Mouse (Mus musculus): ENCODE measurements at regions not wholly inside any gene's neighbourhood (a gene's known extent, or its start where the extent isn't known, plus 50 kb on each side); places are given as distances from the start of the nearest gene placed in this dataset.

DNA sequence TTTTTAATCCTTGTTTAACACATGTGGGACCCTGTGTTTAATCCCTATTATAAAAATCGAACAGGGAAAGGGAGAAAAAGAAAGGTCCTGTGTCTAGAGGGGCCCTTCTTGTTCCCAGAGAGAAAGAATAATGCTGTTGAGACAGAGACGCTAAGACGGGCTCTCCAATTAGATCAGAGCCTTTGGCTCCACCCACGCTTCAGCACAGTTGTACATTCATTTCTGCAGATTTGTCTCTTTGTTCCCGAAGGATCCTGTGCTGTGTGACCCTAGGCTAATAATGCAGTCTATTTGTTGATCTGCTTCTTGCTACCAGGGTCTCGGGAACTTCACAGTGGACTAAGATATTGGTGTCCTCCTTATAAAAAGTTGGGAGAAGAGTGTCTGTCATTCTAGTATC lies 92.0 kb downstream of the Cdc5l start:
- Histone ChIP-seq H3K27me3 (ENCODE audit: control insufficient read depth) (no peaks in the 10 kb centered on the region), H3K4me3 (replicated peaks) (no peak overlapping the region), H3K36me3 (ENCODE audit: control insufficient read depth) (no peaks in the 10 kb centered on the region), H3K9me3 (ENCODE audit: control insufficient read depth, low read length) (no peaks in the 10 kb centered on the region), H3K4me1 (ENCODE audit: control insufficient read depth) (no peaks in the 10 kb centered on the region)
- no peak for TF ChIP-seq GATA1 (IDR thresholded peaks at IDR 0.05; ENCODE audit: low read length)
- TF ChIP-seq TAL1 (IDR thresholded peaks at IDR 0.05; ENCODE audit: low read length) = no peak

DNA sequence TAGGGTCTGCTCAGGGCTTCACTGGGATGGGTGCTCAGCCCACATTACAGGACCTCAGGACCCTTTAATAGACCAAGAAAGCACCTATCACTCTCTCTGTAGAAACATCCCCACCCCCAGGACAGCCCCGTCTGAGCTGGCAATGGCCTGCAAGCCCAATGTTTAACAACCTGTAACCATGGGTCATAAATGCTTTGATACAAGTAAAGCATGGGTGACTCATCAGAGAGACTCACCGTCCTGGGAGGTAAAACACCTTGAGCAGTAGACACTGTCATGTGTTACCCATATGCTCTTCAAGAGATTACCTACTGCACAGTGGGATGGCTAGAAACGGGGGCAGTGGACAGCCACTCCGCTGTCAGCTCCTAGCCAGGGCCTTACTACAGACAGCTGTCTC lies 92.7 kb downstream of the Cdc5l start:
- H3K9me3 ChIP-seq (ENCODE audit: control insufficient read depth, low read length) = no peaks in the 10 kb centered on the region
- no peaks in the 10 kb centered on the region for H3K36me3 ChIP-seq (ENCODE audit: control insufficient read depth)
- TF ChIP-seq TAL1 (IDR thresholded peaks at IDR 0.05; ENCODE audit: low read length) (no peak), GATA1 (IDR thresholded peaks at IDR 0.05; ENCODE audit: low read length) (no peak)
- no peaks in the 10 kb centered on the region for H3K27me3 ChIP-seq (ENCODE audit: control insufficient read depth)
- H3K4me1 ChIP-seq (ENCODE audit: control insufficient read depth) = no peaks in the 10 kb centered on the region
- no peak overlapping the region for H3K4me3 ChIP-seq (replicated peaks)

DNA sequence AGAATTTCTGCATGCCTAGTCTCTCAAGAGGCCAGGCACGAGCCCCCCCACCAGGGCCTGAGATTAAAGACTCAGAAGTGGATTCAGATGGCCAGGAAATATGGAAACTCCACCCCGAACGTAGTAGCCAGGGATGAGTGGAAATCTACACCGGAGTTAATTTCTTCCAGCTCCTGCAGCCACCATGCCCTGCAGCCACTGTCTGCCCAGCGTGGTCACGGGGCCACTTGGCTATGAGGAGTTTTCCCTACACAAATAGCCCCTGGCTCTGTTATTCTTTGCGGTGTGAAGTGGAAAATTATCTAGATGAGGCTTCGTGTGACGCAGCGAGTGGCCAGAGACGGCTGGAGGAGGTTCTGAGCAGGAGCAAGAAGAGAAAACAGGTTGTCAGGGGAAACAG lies 94.3 kb downstream of the Cdc5l start:
- no peaks in the 10 kb centered on the region for H3K27me3 ChIP-seq (ENCODE audit: control insufficient read depth)
- H3K36me3 ChIP-seq (ENCODE audit: control insufficient read depth) = no peaks in the 10 kb centered on the region
- H3K9me3 ChIP-seq (ENCODE audit: control insufficient read depth, low read length) = no peaks in the 10 kb centered on the region
- TF ChIP-seq TAL1 (IDR thresholded peaks at IDR 0.05; ENCODE audit: low read length) (no peak), GATA1 (IDR thresholded peaks at IDR 0.05; ENCODE audit: low read length) (no peak)
- no peak overlapping the region for H3K4me3 ChIP-seq (replicated peaks)
- no peaks in the 10 kb centered on the region for H3K4me1 ChIP-seq (ENCODE audit: control insufficient read depth)

DNA sequence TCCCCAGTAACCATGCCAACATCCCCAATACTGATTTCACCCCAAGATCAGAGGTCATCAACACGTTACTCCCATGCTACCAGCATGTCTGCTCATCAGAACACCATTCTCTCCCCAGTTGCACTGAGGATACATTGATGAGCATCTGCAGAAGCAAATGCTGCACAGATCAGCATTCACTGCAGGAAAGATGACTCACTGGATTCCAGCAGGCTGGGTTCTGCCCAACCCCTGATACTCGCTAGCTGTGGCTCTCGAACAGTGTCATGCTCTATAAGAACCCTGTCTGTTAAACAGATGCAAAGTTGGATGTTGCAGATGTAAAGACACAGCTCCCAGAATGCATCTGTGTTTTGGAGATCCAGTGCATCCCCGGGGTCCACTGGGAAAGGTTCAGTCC lies 95.5 kb downstream of the Cdc5l start:
- H3K4me3 ChIP-seq (replicated peaks) = no peak overlapping the region
- H3K9me3 ChIP-seq (ENCODE audit: control insufficient read depth, low read length) = no peaks in the 10 kb centered on the region
- no peaks in the 10 kb centered on the region for H3K36me3 ChIP-seq (ENCODE audit: control insufficient read depth)
- no peaks in the 10 kb centered on the region for H3K27me3 ChIP-seq (ENCODE audit: control insufficient read depth)
- no peaks in the 10 kb centered on the region for H3K4me1 ChIP-seq (ENCODE audit: control insufficient read depth)
- TF ChIP-seq GATA1 (IDR thresholded peaks at IDR 0.05; ENCODE audit: low read length) (no peak), TAL1 (IDR thresholded peaks at IDR 0.05; ENCODE audit: low read length) (no peak)

DNA sequence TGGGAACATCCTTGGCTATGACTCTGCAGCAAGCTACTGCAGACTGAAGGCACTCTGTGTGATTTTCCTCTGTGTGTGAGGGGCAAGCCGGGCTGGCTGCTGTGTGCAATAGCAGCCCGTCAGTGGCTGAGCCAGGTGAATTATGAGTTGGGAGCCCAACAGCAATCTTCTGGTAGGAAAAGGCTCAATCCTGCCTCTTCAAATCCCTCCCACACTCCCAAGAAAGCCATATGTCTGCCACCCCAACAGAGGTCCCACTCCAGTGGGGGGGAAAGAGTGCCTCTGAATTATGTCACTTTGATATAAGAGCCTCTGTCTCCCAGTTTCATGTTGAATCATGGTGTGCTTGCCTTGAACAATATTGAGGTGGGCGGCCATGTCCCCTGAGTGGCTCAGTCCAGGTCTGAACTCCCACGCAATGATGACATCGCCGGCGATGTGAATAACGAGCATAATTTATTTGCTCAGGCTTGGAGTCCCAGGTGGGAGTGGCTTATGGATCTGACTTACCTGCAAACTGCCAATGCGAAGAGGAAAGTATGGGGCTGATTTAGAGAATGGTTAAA lies 97.9 kb downstream of the Cdc5l start:
- no peaks in the 10 kb centered on the region for H3K4me1 ChIP-seq (ENCODE audit: control insufficient read depth)
- H3K9me3 ChIP-seq (ENCODE audit: control insufficient read depth, low read length) = no peaks in the 10 kb centered on the region
- no peak overlapping the region for H3K4me3 ChIP-seq (replicated peaks)
- no peaks in the 10 kb centered on the region for H3K36me3 ChIP-seq (ENCODE audit: control insufficient read depth)
- no peaks in the 10 kb centered on the region for H3K27me3 ChIP-seq (ENCODE audit: control insufficient read depth)
- TF ChIP-seq TAL1 (IDR thresholded peaks at IDR 0.05; ENCODE audit: low read length) (no peak), GATA1 (IDR thresholded peaks at IDR 0.05; ENCODE audit: low read length) (no peak)

DNA sequence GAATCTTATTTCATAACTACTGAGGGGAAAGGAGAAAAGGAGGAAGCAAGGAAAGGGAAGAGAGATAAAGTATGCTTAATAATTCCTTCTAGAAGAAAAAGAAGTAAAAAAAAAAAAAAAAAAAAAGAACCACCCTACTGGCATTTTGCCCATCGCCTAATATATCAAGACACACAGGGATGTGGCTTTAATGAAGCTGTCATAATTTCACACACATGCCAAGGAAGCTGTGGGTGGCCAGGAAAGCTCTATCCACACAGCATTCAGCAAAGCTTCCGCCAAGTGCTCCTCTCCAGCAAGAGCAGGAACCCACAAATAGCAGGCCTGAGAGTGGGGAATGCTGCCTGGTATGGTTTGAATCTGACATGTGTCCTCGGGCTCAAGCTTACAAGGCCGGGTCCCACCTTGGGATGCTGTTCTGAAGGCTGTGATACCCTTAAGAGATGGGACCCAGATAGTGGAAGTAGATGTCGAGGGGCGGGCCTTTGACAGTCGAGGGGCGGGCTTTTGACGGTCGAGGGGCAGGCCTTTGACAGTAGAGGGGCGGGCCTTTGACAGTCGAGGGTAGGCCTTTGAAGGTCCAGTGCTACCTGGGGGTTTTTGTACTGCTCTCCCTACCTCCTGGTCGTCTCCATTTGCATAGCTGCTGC lies 98.7 kb downstream of the Cdc5l start:
- no peak for TF ChIP-seq GATA1 (IDR thresholded peaks at IDR 0.05; ENCODE audit: low read length)
- TF ChIP-seq TAL1 (IDR thresholded peaks at IDR 0.05; ENCODE audit: low read length) = no peak
- Histone ChIP-seq H3K9me3 (ENCODE audit: control insufficient read depth, low read length) (no peaks in the 10 kb centered on the region), H3K4me3 (replicated peaks) (no peak overlapping the region), H3K4me1 (ENCODE audit: control insufficient read depth) (no peaks in the 10 kb centered on the region), H3K27me3 (ENCODE audit: control insufficient read depth) (no peaks in the 10 kb centered on the region), H3K36me3 (ENCODE audit: control insufficient read depth) (no peaks in the 10 kb centered on the region)

DNA sequence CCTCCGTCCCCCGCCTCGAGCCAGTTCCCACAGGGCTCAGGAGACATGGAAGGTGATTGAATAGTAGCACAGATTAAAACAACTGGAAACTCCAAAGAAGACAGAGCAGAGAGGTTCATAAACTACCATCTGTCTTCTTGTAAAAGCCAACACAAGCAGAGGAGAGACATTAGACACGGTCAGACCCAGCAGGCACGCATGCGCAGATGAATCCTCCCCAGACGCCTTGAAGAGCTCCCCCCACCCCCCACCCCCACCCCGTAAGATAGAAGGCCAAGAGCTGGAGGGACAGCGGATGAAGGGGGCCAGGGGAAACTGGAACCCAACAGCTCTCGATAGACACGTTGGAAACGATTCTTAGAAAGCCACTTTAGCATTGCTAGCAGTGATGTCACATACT lies 101.2 kb downstream of the Cdc5l start:
- H3K36me3 ChIP-seq (ENCODE audit: control insufficient read depth) = no peaks in the 10 kb centered on the region
- H3K9me3 ChIP-seq (ENCODE audit: control insufficient read depth, low read length) = no peaks in the 10 kb centered on the region
- H3K4me3 ChIP-seq (replicated peaks) = no peak overlapping the region
- no peaks in the 10 kb centered on the region for H3K27me3 ChIP-seq (ENCODE audit: control insufficient read depth)
- no peak for TF ChIP-seq GATA1 (IDR thresholded peaks at IDR 0.05; ENCODE audit: low read length)
- TF ChIP-seq TAL1 (IDR thresholded peaks at IDR 0.05; ENCODE audit: low read length) = no peak
- no peaks in the 10 kb centered on the region for H3K4me1 ChIP-seq (ENCODE audit: control insufficient read depth)

DNA sequence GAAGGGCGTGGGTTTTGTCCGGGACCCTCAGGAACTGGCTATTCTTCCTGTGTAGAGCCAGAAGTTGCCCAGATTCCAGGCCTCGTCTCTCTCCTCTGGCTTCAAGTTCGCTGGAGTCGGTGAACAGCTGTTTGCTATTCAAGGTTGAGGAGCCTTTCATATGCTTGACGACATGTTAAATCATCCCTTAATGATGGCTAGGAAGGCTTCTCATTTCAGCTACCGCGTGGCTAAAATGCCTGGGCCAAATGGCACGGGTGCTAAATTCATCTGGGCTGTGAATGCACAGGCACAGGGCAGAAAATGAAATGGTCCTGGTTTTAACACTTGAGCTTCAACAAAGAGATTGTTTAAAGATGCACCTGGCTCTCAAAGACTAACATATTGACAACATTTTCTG lies 104.3 kb downstream of the Cdc5l start:
- H3K36me3 ChIP-seq (ENCODE audit: control insufficient read depth) = no peaks in the 10 kb centered on the region
- no peaks in the 10 kb centered on the region for H3K9me3 ChIP-seq (ENCODE audit: control insufficient read depth, low read length)
- no peaks in the 10 kb centered on the region for H3K27me3 ChIP-seq (ENCODE audit: control insufficient read depth)
- no peak overlapping the region for H3K4me3 ChIP-seq (replicated peaks)
- TF ChIP-seq TAL1 (IDR thresholded peaks at IDR 0.05; ENCODE audit: low read length) (no peak), GATA1 (IDR thresholded peaks at IDR 0.05; ENCODE audit: low read length) (no peak)
- H3K4me1 ChIP-seq (ENCODE audit: control insufficient read depth) = no peaks in the 10 kb centered on the region

DNA sequence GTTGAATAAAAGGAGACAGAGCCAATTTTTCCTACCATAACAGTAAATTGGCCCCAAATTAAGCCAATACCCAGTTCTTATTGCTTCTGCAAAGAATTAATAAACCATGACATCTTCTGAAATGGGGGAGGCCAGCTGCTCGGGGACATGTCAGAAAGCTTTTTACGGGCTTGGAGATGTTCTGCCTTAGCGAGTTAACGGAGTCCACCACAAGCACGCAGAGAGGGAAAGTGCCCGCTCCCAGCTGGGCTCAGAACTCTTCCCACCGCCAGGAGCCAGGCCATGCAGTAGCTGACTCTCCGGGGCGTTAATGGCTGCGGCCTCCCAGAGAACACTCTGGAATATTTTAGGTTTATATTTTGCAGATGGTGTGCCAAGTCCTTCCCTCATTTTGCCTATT lies 106.8 kb downstream of the Cdc5l start:
- no peaks in the 10 kb centered on the region for H3K36me3 ChIP-seq (ENCODE audit: control insufficient read depth)
- H3K4me1 ChIP-seq (ENCODE audit: control insufficient read depth) = no peaks in the 10 kb centered on the region
- no peaks in the 10 kb centered on the region for H3K9me3 ChIP-seq (ENCODE audit: control insufficient read depth, low read length)
- no peak for TF ChIP-seq TAL1 (IDR thresholded peaks at IDR 0.05; ENCODE audit: low read length)
- TF ChIP-seq GATA1 (IDR thresholded peaks at IDR 0.05; ENCODE audit: low read length) = no peak
- no peaks in the 10 kb centered on the region for H3K27me3 ChIP-seq (ENCODE audit: control insufficient read depth)
- no peak overlapping the region for H3K4me3 ChIP-seq (replicated peaks)

DNA sequence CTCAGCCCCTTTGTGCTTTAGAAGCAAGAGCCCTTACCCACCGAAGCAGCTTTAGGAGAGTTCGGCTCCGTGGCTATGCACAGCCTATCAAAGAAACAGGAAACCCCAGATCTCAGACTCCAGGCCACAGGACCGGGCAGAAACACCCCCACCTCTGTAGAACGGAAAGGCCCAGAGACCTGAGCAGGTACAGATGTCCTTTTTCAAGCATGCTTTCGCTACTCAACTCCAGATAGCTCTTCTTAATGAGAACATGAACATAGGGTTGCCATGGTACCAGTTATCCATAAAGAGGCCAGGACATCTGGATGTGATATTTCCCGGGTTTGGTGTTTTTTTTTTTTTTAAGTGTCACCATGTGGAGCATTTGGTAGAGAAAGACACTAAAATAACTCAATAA lies 107.4 kb downstream of the Cdc5l start:
- no peaks in the 10 kb centered on the region for H3K27me3 ChIP-seq (ENCODE audit: control insufficient read depth)
- no peaks in the 10 kb centered on the region for H3K36me3 ChIP-seq (ENCODE audit: control insufficient read depth)
- no peaks in the 10 kb centered on the region for H3K9me3 ChIP-seq (ENCODE audit: control insufficient read depth, low read length)
- H3K4me1 ChIP-seq (ENCODE audit: control insufficient read depth) = no peaks in the 10 kb centered on the region
- no peak for TF ChIP-seq TAL1 (IDR thresholded peaks at IDR 0.05; ENCODE audit: low read length)
- TF ChIP-seq GATA1 (IDR thresholded peaks at IDR 0.05; ENCODE audit: low read length) = no peak
- no peak overlapping the region for H3K4me3 ChIP-seq (replicated peaks)

All from erythroblast, embryonic 14.5 days (primary cell).